Mouse (Mus musculus) hindbrain, embryonic 10.5 days (tissue): ENCODE data around the gene Mib2. TPM values are rescaled to one million over a fixed set of nuclear protein-coding genes. Genes with fewer than 3 reads are reported as not detected.

ENCODE experiments used
- DNase-seq: peaks from one replicate; pipeline ENCODE4 v3.0.0-alpha.2; 2017; ENCODE audit warnings: low spot score
- H3K27ac ChIP-seq: fragments of 300-500 bp; sonication (generic); 2 replicates; pipeline ENCODE4 v1.5.1; 2016; ENCODE audit warnings: mild to moderate bottlenecking, moderate library complexity
- H3K27me3 ChIP-seq: fragments of 300-500 bp; sonication (generic); 2 replicates; pipeline ENCODE4 v1.6.1; 2016; ENCODE audit warnings: mild to moderate bottlenecking; ENCODE audit not compliant: poor library complexity, insufficient read depth, severe bottlenecking
- H3K36me3 ChIP-seq: fragments of 300-500 bp; sonication (generic); 2 replicates; pipeline ENCODE4 v1.6.1; 2016; ENCODE audit warnings: mild to moderate bottlenecking, moderate library complexity
- H3K4me1 ChIP-seq: fragments of 300-500 bp; sonication (generic); replicated peaks from 2 replicates; pipeline ENCODE4 v1.6.1; 2016; ENCODE audit warnings: mild to moderate bottlenecking
- H3K4me3 ChIP-seq: fragments of 300-500 bp; sonication (generic); 2 replicates; pipeline ENCODE4 v1.5.1; 2016; ENCODE audit warnings: mild to moderate bottlenecking, moderate library complexity
- H3K9me3 ChIP-seq: fragments of 300-500 bp; sonication (generic); 2 replicates; pipeline ENCODE4 v1.6.1; 2016; ENCODE audit warnings: mild to moderate bottlenecking, moderate library complexity
- WGBS: fragments of 180-500 bp; shearing (Covaris S2); methylation state at CpG from one replicate; pipeline ENCODE4 v1.1.7; 2016; 5-methylcytosine and 5-hydroxymethylcytosine counted together
- polyA plus RNA-seq: library from polyadenylated mRNA; unstranded; fragments of >200 nt; fragmentation: Nextera tagmentation; extraction: Ambion mirVana; gene quantifications from 2 replicates; pipeline ENCODE4 v1.2.1, GENCODE M21; 2016

Gene Mib2
- polyA plus RNA-seq, 1 experiment from 2014 or later = 21.8 TPM

DNA sequence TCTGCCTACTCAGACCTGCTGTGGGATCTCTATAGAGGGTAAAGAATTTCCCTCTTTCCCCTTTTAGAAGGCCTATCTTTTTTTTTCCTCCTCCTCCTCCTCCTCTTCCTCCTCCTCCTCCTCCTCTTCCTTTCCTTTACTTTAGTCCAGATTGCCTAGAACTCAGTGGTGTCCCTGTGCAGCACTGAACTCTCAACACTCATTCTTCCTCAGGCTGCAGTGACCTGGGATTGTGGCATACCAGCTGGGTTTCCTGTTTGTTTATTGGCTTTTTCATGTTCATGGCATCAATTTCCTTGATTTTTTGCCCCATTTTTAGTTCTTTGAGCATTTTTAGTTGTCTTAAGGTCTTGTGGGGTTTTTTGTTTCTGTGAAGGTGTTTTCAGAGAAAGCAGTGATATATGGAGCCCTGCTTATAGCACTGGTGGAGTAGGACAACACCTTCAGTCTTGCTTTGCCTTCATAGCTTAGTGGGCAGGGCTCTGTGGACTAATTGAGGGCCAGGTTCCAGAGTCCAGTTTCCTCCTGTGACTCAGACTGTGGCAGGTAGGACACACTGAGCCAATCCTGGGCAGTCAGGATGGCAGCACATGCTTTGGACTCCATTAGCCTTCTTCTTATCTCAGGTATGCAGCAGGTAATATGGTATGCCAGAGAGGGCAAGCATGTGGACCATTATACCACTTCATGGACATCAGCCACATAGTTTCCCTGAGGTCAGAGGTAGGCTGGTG, 33.1 kb downstream of the Mib2 start:
- Histone ChIP-seq H3K36me3 (peaks cover 99% of the 10 kb centered on the region), H3K4me1 (no peaks in the 10 kb centered on the region), H3K9me3 (no peaks in the 10 kb centered on the region), H3K27ac (no peak overlapping the region), H3K27me3 (no peaks in the 10 kb centered on the region), H3K4me3 (no peak overlapping the region)
- no peak for DNase-seq

- H3K9me3 ChIP-seq = no peaks in the 10 kb centered on the region
- peaks cover 5% of the 10 kb centered on the region for H3K4me1 ChIP-seq
- no peak for DNase-seq
- H3K4me3 ChIP-seq = no peak overlapping the region
- no peaks in the 10 kb centered on the region for H3K27me3 ChIP-seq
- peaks cover 89% of the 10 kb centered on the region for H3K36me3 ChIP-seq
- H3K27ac ChIP-seq = no peak overlapping the region
- 93% methylated on average over 6 of the region's 6 CpGs for WGBS
These were observed 38.7 kb downstream of the Mib2 start for GRCm38 (mm10) chr4:155630267-155630666.

DNA sequence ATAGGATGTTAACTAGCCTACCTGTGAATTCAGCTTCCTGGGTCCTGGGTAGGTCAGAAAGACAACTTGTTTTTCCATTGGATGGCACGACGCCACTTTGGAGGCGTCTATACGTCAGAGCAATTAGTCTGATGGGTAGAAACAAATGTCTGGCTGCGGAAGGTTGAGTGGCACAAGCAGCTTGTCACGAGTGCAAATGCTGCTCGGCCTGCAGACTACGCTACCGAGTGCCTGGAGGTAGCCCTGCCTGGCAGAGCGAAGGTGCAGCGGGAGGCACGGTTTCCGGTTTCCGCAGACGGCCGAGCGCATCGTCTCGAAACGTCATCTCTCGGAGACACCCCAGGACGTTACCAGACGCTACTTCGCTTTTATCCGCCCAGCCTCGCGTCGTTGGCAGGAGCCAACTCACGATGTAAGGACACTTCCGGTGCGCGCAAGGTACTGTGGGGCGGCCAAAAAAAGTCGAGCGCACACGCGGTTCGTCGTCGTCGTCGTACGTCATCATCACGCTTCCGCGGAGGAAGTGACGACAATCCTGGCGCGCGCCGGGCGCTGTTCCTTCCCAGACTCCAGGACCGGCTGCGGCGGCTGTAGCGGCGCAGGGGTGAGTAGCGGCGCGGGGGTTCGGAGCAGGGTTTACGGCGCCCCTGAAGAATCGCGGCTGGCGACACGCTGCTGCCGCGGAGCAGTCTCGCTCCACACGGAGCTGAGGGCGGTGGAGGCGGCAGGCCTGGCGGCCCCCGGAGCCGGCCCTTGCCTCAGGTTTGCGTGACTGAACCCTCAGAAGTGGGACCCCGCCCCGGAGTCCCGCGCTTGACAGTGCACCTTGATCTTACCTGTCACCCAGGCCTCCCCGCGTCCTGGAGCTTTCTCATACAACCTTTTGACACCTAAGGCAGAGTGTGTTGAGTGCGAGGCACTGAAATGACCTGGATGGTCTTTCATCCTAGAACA, 44.4 kb downstream of the Mib2 start, which contains the start of gene Cdk11b:
Gene Cdk11b, plus strand, starts transcription at position 517 of the 954 bp plus-strand sequence.
- Histone ChIP-seq H3K4me1 (peaks cover 14% of the 10 kb centered on the region), H3K9me3 (no peaks in the 10 kb centered on the region), H3K27ac (peak within 1 kb of the TSS; percentile 88), H3K4me3 (peak within 1 kb of the TSS; percentile 99), H3K36me3 (peaks cover 61% of the 10 kb centered on the region), H3K27me3 (no peaks in the 10 kb centered on the region)
- under 1% methylated on average over 84 of the region's 84 CpGs for WGBS
- DNase-seq = peak; percentile 97

GRCm38 (mm10) chr4:155618321-155618720, 50.7 kb downstream of the Mib2 start:
- DNase-seq = no peak
- Histone ChIP-seq H3K27ac (no peak overlapping the region), H3K4me1 (peaks cover under 1% of the 10 kb centered on the region), H3K9me3 (no peaks in the 10 kb centered on the region), H3K36me3 (peaks cover 87% of the 10 kb centered on the region), H3K27me3 (no peaks in the 10 kb centered on the region), H3K4me3 (no peak overlapping the region)
- WGBS = 91% methylated on average over 5 of the region's 5 CpGs

DNA sequence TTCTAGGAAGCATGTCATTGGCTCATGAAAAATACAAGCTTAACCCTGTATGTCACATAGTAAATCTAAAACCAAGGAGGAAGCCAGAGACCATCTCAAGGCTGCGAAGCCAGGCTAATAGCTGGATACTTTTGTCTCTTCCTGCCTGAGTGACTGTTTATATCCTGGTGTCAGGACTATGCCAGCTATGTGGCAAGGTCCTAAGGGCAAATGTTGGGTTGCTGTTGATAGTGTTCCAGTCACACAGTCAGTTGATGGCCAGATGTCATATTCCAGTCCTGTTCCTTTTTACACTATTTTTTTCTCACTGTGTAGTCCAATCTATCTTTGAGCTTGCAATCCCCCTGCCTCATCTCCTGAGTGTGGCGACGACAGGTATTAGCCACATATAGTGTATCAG, 55.7 kb downstream of the Mib2 start:
- H3K4me3 ChIP-seq = no peak overlapping the region
- H3K36me3 ChIP-seq = peaks cover 86% of the 10 kb centered on the region
- H3K4me1 ChIP-seq = no peaks in the 10 kb centered on the region
- DNase-seq = no peak
- H3K27ac ChIP-seq = no peak overlapping the region
- no peaks in the 10 kb centered on the region for H3K27me3 ChIP-seq
- H3K9me3 ChIP-seq = no peaks in the 10 kb centered on the region
- 95% methylated on average over 3 of the region's 3 CpGs for WGBS

- no peaks in the 10 kb centered on the region for H3K4me1 ChIP-seq
- H3K27me3 ChIP-seq = no peaks in the 10 kb centered on the region
- no peak for DNase-seq
- H3K4me3 ChIP-seq = no peak overlapping the region
- H3K9me3 ChIP-seq = no peaks in the 10 kb centered on the region
- no peak overlapping the region for H3K27ac ChIP-seq
- H3K36me3 ChIP-seq = peaks cover 80% of the 10 kb centered on the region
- WGBS = 94% methylated on average over 3 of the region's 3 CpGs
These were observed 57.1 kb downstream of the Mib2 start for GRCm38 (mm10) chr4:155611860-155612259.

DNA sequence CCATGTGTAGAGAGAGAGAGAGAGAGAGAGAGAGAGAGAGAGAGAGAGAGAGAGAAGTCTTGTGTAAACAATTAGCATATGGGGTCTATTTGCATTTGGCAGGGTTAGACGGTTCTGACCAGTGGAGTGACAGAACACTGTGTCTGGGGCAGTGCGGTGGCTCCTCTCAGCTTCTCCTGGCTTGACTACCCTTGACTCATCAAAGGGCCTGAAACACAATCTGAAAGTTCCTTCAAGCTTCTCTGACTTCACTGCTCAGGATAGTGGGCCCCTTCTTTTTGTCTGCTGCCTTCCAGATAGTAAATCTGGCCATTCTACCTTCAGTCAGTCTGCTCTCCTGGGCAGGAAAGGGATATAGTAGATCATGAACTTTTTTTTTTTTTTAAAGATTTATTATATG, 62.2 kb downstream of the Mib2 start:
- Histone ChIP-seq H3K4me1 (peaks cover 15% of the 10 kb centered on the region), H3K27ac (no peak overlapping the region), H3K36me3 (peaks cover 76% of the 10 kb centered on the region), H3K4me3 (no peak overlapping the region), H3K27me3 (no peaks in the 10 kb centered on the region), H3K9me3 (no peaks in the 10 kb centered on the region)
- no peak for DNase-seq
- WGBS = 88% methylated on average over 2 of the region's 2 CpGs

DNA sequence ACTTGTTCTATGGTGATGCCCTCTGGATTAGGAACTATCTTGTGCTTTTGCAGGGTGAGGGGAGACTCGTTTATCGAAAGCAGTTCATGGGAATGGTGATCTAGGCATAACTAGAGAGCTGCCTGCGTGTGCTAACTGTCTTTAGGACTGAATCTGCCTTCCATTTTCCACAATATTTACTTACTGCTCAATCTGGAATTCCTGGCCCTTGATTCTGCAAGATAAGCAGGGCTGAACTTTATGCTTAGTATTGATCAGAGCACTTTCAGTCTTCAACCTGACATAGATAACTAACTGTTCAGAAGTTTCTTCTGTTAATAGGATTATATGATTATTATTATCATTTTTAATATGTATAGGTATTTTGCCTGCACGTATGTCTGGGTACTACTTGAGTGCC, 63.9 kb downstream of the Mib2 start:
- 90% methylated on average over 4 of the region's 4 CpGs for WGBS
- DNase-seq = no peak
- H3K9me3 ChIP-seq = no peaks in the 10 kb centered on the region
- no peaks in the 10 kb centered on the region for H3K27me3 ChIP-seq
- H3K27ac ChIP-seq = no peak overlapping the region
- H3K36me3 ChIP-seq = peaks cover 62% of the 10 kb centered on the region
- peaks cover 19% of the 10 kb centered on the region for H3K4me1 ChIP-seq
- no peak overlapping the region for H3K4me3 ChIP-seq

Other genes with a start within 250 kb of the Mib2 start
- gene Tmem52, start 200.1 kb downstream of the Mib2 start, polyA plus RNA-seq = 0.22 TPM in 1 of 2 replicates, not detected in the other
- 633 and 670 TPM in 2 replicates for gene Gnb1, start 177.8 kb downstream of the Mib2 start, polyA plus RNA-seq
- gene Nadk, start 106.8 kb downstream of the Mib2 start, polyA plus RNA-seq = 102 and 107 TPM in 2 replicates
- gene Slc35e2, start 67.8 kb downstream of the Mib2 start, polyA plus RNA-seq = 12.0 and 13.4 TPM in 2 replicates
- 61.2 and 76.9 TPM in 2 replicates for gene Cdk11b, start 44.3 kb downstream of the Mib2 start, polyA plus RNA-seq
- gene Gm10563, start 23.8 kb downstream of the Mib2 start, polyA plus RNA-seq = not detected in 2 replicates
- 4.2 and 4.4 TPM in 2 replicates for gene Mmp23, start 15.8 kb downstream of the Mib2 start, polyA plus RNA-seq
- gene Fndc10, start 25.1 kb upstream of the Mib2 start, polyA plus RNA-seq = 0.72 and 1.8 TPM in 2 replicates
- gene Ssu72, start 35.6 kb upstream of the Mib2 start, polyA plus RNA-seq = 162 and 175 TPM in 2 replicates
- gene Tmem240, start 65.6 kb upstream of the Mib2 start, polyA plus RNA-seq = 0.85 and 1.6 TPM in 2 replicates
- gene Atad3a, start 91.9 kb upstream of the Mib2 start, polyA plus RNA-seq = 110 and 124 TPM in 2 replicates
- 13.4 and 14.0 TPM in 2 replicates for gene Vwa1, start 105.5 kb upstream of the Mib2 start, polyA plus RNA-seq
- gene Tmem88b, start 116.7 kb upstream of the Mib2 start, polyA plus RNA-seq = 0.31 and 0.67 TPM in 2 replicates
- gene Ankrd65, start 121.2 kb upstream of the Mib2 start, polyA plus RNA-seq = 0.18 TPM in 1 of 2 replicates, not detected in the other
- gene Mrpl20, start 133.7 kb upstream of the Mib2 start, polyA plus RNA-seq = 252 and 253 TPM in 2 replicates
- 167 and 178 TPM in 2 replicates for gene Ccnl2, start 143.3 kb upstream of the Mib2 start, polyA plus RNA-seq
- 171 and 186 TPM in 2 replicates for gene Aurkaip1, start 162.1 kb upstream of the Mib2 start, polyA plus RNA-seq
- 56.1 and 56.7 TPM in 2 replicates for gene Mxra8, start 170.5 kb upstream of the Mib2 start, polyA plus RNA-seq
- 4.3 and 5.1 TPM in 2 replicates for gene Dvl1, start 178.2 kb upstream of the Mib2 start, polyA plus RNA-seq
- 0.37 and 0.41 TPM in 2 replicates for gene Tas1r3, start 194.2 kb upstream of the Mib2 start, polyA plus RNA-seq
- gene Cptp, start 200.2 kb upstream of the Mib2 start, polyA plus RNA-seq = 22.0 and 24.8 TPM in 2 replicates
- 103 and 104 TPM in 2 replicates for gene Ints11, start 200.3 kb upstream of the Mib2 start, polyA plus RNA-seq
- gene Pusl1, start 222.6 kb upstream of the Mib2 start, polyA plus RNA-seq = 49.4 and 52.8 TPM in 2 replicates
- 32.2 and 41.4 TPM in 2 replicates for gene Acap3, start 222.6 kb upstream of the Mib2 start, polyA plus RNA-seq